ENCODE assay signal across 9 mouse cellular contexts in genomic region chr16:91538513-91538912, GRCm38 (mm10). TPM values are rescaled to one million over a fixed set of nuclear protein-coding genes. Genes with fewer than 3 reads are reported as not detected.
DNase-seq lines count a peak whose midpoint lies in the region; ATAC-seq lines count a peak whose summit lies in the region.
"Had no signal": no experiment of that assay in that cellular context is flagged by ENCODE, and none has a peak within 500 bp of the region (broad histone marks: within the 10 kb centered on the region; RNA-seq: fewer than 3 reads in every experiment).

No protein-coding gene starts in this region.

- H3K4me3 ChIP-seq in heart, embryonic 10.5 days: no peak overlapping the region
- H3K4me3 ChIP-seq in lung, embryonic 15.5 days: no peak overlapping the region

- intact Hi-C loops in heart, postnatal 36 days (cut with DNase I): no loop called here

- no peak for ATAC-seq in lung, embryonic 15.5 days (ENCODE audit: borderline replicate concordance, extremely low read depth, low FRiP score, low TSS enrichment)

- no peak overlapping the region for H3K9ac ChIP-seq in lung, embryonic 15.5 days

- no peak overlapping the region for H3K4me2 ChIP-seq in lung, embryonic 15.5 days

- peak overlapping the region; percentile 74 for H3K27ac ChIP-seq in heart, embryonic 10.5 days
- H3K27ac ChIP-seq in lung, embryonic 15.5 days: 0 out of 2 replicates have a peak overlapping the region, but pooled peaks have one; percentile 13

- DNase-seq in heart, embryonic 10.5 days (ENCODE audit: low spot score): no peak
- DNase-seq in heart, postnatal 36 days: no peak
- no peak for DNase-seq in lung, postnatal 10 days
- DNase-seq in fibroblast of lung, adult 2 months (ENCODE audit: low read depth): peak; percentile 47
- peak; percentile 65 for DNase-seq in splenic B cell, adult 2 months (ENCODE audit: low read depth, low spot score)
- no peak for DNase-seq in adrenal gland, adult (ENCODE audit: inconsistent age in 2 of 2, low spot score in 1 of 2)
- DNase-seq in gastrocnemius, adult 8-10 months (ENCODE audit: low spot score in 2 of 2): no peak
- DNase-seq: cerebellum, adult 9-11 months had no signal

- H3K9me3 ChIP-seq in heart, embryonic 10.5 days: no peaks in the 10 kb centered on the region
- H3K9me3 ChIP-seq in lung, embryonic 15.5 days: no peaks in the 10 kb centered on the region

- 63% methylated on average over 9 of the region's 9 CpGs for WGBS in heart, embryonic 10.5 days
- 39% methylated on average over 9 of the region's 9 CpGs for WGBS in lung, embryonic 15.5 days

- H3K4me1 ChIP-seq in heart, embryonic 10.5 days: peaks cover 36% of the 10 kb centered on the region
- peaks cover 11% of the 10 kb centered on the region for H3K4me1 ChIP-seq in lung, embryonic 15.5 days

- no peaks in the 10 kb centered on the region for H3K27me3 ChIP-seq in heart, embryonic 10.5 days (ENCODE audit: insufficient read depth, poor library complexity, severe bottlenecking)
- H3K27me3 ChIP-seq in lung, embryonic 15.5 days: no peaks in the 10 kb centered on the region
- no peaks in the 10 kb centered on the region for H3K27me3 ChIP-seq in splenic B cell, adult 2 months (ENCODE audit: control insufficient read depth, insufficient read depth, low read length, poor library complexity, severe bottlenecking)

- no peaks in the 10 kb centered on the region for H3K36me3 ChIP-seq in heart, embryonic 10.5 days
- H3K36me3 ChIP-seq in lung, embryonic 15.5 days: no peaks in the 10 kb centered on the region
- H3K36me3 ChIP-seq in splenic B cell, adult 2 months (ENCODE audit: control insufficient read depth, insufficient read depth, low read length, poor library complexity, severe bottlenecking): no peaks in the 10 kb centered on the region; the same call in 1 of the 2 replicates

RNA-seq across cellular contexts. Expression of gene Ifngr2, which starts 8.4 kb away (rescaled TPM):
- polyA plus RNA-seq in heart, embryonic 10.5 days (2016; fragmentation: Nextera tagmentation; extraction: Ambion mirVana): 53.7 and 85.6 TPM in 2 replicates
- total RNA-seq in heart, postnatal 36 days (2021): 100 to 1,000 TPM; 128 to 159 TPM
- 47.9 and 50.2 TPM in 2 replicates for polyA plus RNA-seq in lung, embryonic 15.5 days (2015; fragmentation: Nextera tagmentation; extraction: Ambion mirVana)
- total RNA-seq in gastrocnemius, adult 8-10 months (2022): 10 to 100 TPM; 44.2 to 57.1 (median 54.9) TPM

RNA-seq across cellular contexts. Expression of gene Ifnar1, which starts 53.5 kb away (rescaled TPM):
- 43.2 and 43.9 TPM in 2 replicates for polyA plus RNA-seq in heart, embryonic 10.5 days (2016; fragmentation: Nextera tagmentation; extraction: Ambion mirVana)
- 10 to 100 TPM; 31.5 to 32.6 TPM for total RNA-seq in heart, postnatal 36 days (2021)
- polyA plus RNA-seq in lung, embryonic 15.5 days (2015; fragmentation: Nextera tagmentation; extraction: Ambion mirVana): 61.5 and 68.0 TPM in 2 replicates
- total RNA-seq in gastrocnemius, adult 8-10 months (2022): 10 to 100 TPM in 1 of 4 experiments, 1 to 10 TPM in 3; 8.4 to 10.3 (median 8.6) TPM

RNA-seq across cellular contexts. Expression of gene Tmem50b, which starts 59.1 kb away (rescaled TPM):
- 44.7 and 56.1 TPM in 2 replicates for polyA plus RNA-seq in heart, embryonic 10.5 days (2016; fragmentation: Nextera tagmentation; extraction: Ambion mirVana)
- total RNA-seq in heart, postnatal 36 days (2021): 10 to 100 TPM; 55.0 to 67.6 TPM
- 40.4 and 45.3 TPM in 2 replicates for polyA plus RNA-seq in lung, embryonic 15.5 days (2015; fragmentation: Nextera tagmentation; extraction: Ambion mirVana)
- 10 to 100 TPM; 12.0 to 14.8 (median 13.2) TPM for total RNA-seq in gastrocnemius, adult 8-10 months (2022)

Comparison
In these comparisons a context has a peak if more than half of its experiments do, and no peak if none do; other contexts are left out.
1. DNase-seq: peak in fibroblast of lung, adult 2 months (single experiment) and splenic B cell, adult 2 months (single experiment); none in heart, embryonic 10.5 days (single experiment), heart, postnatal 36 days (0 of 2), lung, postnatal 10 days (single experiment), adrenal gland, adult (0 of 2) and gastrocnemius, adult 8-10 months (0 of 2).